Mouse (Mus musculus) bone marrow, adult 2 months (tissue): Measurements from ENCODE around the gene Tcam1.

Experiments used
- CTCF ChIP-seq: fragments of 200-500 bp; IDR thresholded peaks from 2 replicates; pipeline ENCODE4 v1.5.1; 2011; ENCODE audit warnings: low read length, control low read depth; ENCODE audit not compliant: control insufficient read depth, insufficient read depth
- POLR2A ChIP-seq: fragments of 200-500 bp; IDR thresholded peaks from 2 replicates; pipeline ENCODE4 v1.6.1; 2011; ENCODE audit warnings: low read depth, mild to moderate bottlenecking, control low read depth, low read length, borderline replicate concordance; ENCODE audit not compliant: control insufficient read depth

DNA sequence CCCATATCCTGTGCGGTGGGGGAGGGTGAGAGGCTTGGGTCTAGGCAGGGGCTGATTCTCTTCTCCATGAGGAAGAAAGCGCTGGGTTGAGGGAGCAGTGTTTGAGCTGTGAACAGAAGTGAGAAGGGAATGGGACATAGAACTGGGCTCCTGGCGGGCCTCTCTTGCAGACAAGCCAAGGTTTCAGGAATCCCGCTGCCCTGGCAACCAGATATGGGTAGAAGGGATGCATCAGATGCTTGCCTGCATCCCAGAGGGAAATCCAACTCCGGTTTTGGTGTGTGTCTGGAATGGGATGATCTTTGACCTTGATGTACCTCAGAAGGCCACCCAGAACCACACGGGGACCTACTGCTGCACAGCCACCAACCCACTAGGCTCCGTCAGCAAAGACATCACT is 9.7 kb downstream of the Tcam1 start:
- TF ChIP-seq POLR2A = no peak
- no peak for TF ChIP-seq CTCF
